Mouse (Mus musculus): ENCODE results near the gene Fam133b.
"Not testable (repeated sequence)": the region's sequence is repeated elsewhere in the genome, so short reads cannot be mapped to it uniquely, and the experiment has no call there.

The Fam133b gene

GRCm38 (mm10) chr5:3520493-3521359 is 22.9 kb upstream of the Fam133b start:
- no peak for DNase-seq (ENCODE audit: low spot score in 2 of 2)

GRCm38 (mm10) chr5:3521741-3522140 is 21.9 kb upstream of the Fam133b start:
- DNase-seq (ENCODE audit: low spot score in 2 of 2), result no peak

- DNase-seq (ENCODE audit: low spot score in 2 of 2), result no peak
Measured at GRCm38 (mm10) chr5:3522826-3523225, 20.8 kb upstream of the Fam133b start.

- no peak for DNase-seq (ENCODE audit: low spot score in 2 of 2)
Measured at GRCm38 (mm10) chr5:3527041-3527691, 16.5 kb upstream of the Fam133b start.

GRCm38 (mm10) chr5:3529585-3530189 is 13.9 kb upstream of the Fam133b start:
- DNase-seq (ENCODE audit: low spot score in 2 of 2), result no peak

GRCm38 (mm10) chr5:3532048-3532447 is 11.6 kb upstream of the Fam133b start:
- DNase-seq (ENCODE audit: low spot score in 2 of 2), result not testable (repeated sequence)

GRCm38 (mm10) chr5:3536592-3537212 is 6.9 kb upstream of the Fam133b start:
- DNase-seq (ENCODE audit: low spot score in 2 of 2), result no peak

GRCm38 (mm10) chr5:3538505-3539472 is 4.8 kb upstream of the Fam133b start:
- DNase-seq (ENCODE audit: low spot score in 2 of 2), result no peak

- DNase-seq (ENCODE audit: low spot score in 2 of 2), result no peak
Measured at GRCm38 (mm10) chr5:3541871-3542270, 1.8 kb upstream of the Fam133b start.

- DNase-seq (ENCODE audit: low spot score in 2 of 2), result no peak
Measured at GRCm38 (mm10) chr5:3544480-3544769, 792 bp downstream of the Fam133b start.

GRCm38 (mm10) chr5:3546226-3546625 is 2.6 kb downstream of the Fam133b start:
- DNase-seq (ENCODE audit: low spot score in 2 of 2), result no peak

- DNase-seq (ENCODE audit: low spot score in 2 of 2), result no peak
Measured at GRCm38 (mm10) chr5:3551481-3551880, 7.8 kb downstream of the Fam133b start.

- no peak for DNase-seq (ENCODE audit: low spot score in 2 of 2)
Measured at GRCm38 (mm10) chr5:3554198-3554597, 10.6 kb downstream of the Fam133b start.

- no peak for DNase-seq (ENCODE audit: low spot score in 2 of 2)
Measured at GRCm38 (mm10) chr5:3571266-3571665, 27.6 kb downstream of the Fam133b start, which contains the start of gene 1700109H08Rik. TSS of gene 1700109H08Rik (plus strand) at chr5:3571566.

GRCm38 (mm10) chr5:3574825-3575224 is 31.2 kb downstream of the Fam133b start:
- no peak for DNase-seq (ENCODE audit: low spot score in 2 of 2)

- DNase-seq (ENCODE audit: low spot score in 2 of 2), result no peak
Measured at GRCm38 (mm10) chr5:3577939-3578338, 34.3 kb downstream of the Fam133b start.

GRCm38 (mm10) chr5:3579066-3579465 is 35.4 kb downstream of the Fam133b start:
- DNase-seq (ENCODE audit: low spot score in 2 of 2), result no peak

GRCm38 (mm10) chr5:3595693-3596398 is 52.2 kb downstream of the Fam133b start, which contains the start of gene Pex1:
TSS of gene Pex1 (plus strand) at chr5:3596066.
- peak; percentile 88 to 94 for DNase-seq (ENCODE audit: low spot score in 2 of 2)

GRCm38 (mm10) chr5:3596399-3596766 is 52.8 kb downstream of the Fam133b start, which contains the start of gene Rbm48:
TSS of gene Rbm48 (minus strand) at chr5:3596585.
- DNase-seq (ENCODE audit: low spot score in 2 of 2), result peak; percentile 77 to 84

GRCm38 (mm10) chr5:3597171-3597570 is 53.5 kb downstream of the Fam133b start:
- no peak for DNase-seq (ENCODE audit: low spot score in 2 of 2)
